Mouse (Mus musculus) mammary gland, adult 2 months (tissue): ENCODE data around the gene Pcyt2. TPM values are rescaled to one million over a fixed set of nuclear protein-coding genes. Genes with fewer than 3 reads are reported as not detected.

Experiments
- polyA plus RNA-seq: library from polyadenylated mRNA; depleted of rRNA; stranded (reverse); fragments of >200 nt; gene quantifications from 2 replicates; pipeline ENCODE4 v1.2.3, GENCODE M21; 2012; ENCODE audit warnings: low replicate concordance; rRNA removed

Pcyt2 gene
- polyA plus RNA-seq, result 242 and 269 TPM in 2 replicates

DNA sequence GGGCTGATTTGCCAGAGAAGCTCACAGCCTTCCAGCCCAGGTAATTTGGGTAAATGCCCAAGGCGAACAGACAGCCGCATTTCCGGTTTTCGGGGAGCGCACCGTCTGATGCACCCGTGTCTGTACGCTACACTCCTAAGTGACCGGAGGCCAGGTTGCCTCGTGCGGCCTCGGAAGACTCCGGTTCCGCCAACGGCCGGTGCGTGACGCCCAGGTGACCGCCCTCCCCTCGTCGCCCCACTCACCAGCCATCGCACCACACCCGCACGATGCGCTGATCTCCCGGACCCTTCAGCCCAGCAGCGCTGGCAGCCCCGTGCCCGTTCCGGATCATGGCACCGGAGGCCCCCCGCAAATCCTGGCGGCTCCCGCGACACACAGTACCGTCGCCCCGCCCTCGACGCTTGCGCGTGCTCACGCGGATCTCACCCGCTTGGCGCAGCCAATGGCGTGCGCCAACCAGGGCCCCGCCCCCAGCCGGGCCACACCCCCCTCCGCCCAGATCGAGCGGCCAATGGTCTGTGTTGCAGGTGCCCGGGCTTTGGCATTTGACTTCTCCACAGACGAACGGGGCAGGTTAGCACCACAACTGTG, at the start of gene Pcyt2:
Gene Pcyt2 (minus strand): TSS at position 418 of the 594 bp plus-strand sequence.

DNA sequence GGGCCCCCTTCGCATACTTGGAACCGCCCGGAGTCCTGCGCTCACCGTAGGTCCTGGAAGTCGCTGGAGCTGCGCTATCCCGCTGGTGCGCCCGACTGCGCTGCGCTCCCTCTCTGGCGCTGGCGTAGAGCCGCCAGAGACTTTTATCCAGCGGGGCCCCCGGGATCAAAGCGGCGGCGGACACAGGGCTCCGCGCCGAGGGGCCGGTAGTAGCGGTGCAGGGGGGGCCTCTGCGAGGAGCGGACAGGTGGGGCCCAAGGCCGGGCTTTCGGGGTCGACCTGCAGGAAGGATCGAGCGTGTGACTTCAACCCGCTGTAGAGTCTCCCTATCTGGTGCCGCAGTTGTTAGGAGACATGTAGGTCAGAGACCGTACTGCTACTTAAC, 43.3 kb upstream of the Pcyt2 start, which contains the start of gene Notum:
Gene Notum (minus strand): TSS at position 100 of the 385 bp plus-strand sequence.

DNA sequence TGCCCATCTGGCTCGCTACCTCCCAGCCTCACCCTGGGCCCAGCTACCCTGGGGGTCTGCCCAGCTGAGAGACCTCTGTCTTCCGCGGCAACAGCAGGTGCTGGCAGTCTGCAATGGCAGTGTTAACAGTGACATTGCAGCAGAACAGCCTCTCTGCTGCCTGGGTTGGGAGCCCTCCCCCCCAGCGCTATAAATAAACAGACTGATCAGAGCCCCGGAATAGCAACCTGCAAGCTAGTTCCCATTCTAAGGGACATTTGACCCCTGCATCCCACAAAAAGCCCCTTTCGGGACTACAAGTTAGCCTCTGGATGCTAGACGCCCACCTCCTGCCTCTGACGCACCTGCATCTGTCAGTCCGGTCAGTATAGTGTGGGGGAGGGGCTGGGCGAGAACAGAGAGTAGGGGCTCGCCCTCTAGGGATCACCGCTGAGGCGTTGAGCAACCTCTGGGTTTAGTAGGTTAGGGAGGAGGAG, 30.3 kb upstream of the Pcyt2 start, which contains the start of gene Myadml2:
Gene Myadml2 (minus strand): TSS at position 158 of the 476 bp plus-strand sequence.

DNA sequence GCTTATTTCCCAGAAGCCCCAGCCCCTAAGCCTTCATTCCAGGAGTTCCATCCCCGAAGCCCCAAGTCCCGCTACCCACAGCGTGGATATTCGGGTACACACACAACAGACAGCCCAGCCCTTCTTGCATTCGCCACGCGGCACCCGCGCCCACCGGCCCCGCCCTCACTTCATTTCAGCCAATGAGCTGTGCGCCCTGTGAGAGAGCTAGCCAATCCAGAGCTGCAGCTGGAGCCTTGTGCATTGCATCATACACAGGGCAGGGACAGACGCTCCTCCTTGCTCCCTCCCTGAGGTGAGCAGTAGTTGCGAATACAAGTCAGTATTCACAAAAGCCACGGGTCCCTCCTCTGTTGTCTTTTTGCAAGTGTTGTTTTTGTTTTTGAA, 25.9 kb upstream of the Pcyt2 start, which contains the start of gene Pycr1:
Gene Pycr1 (minus strand): TSS at position 169 of the 387 bp plus-strand sequence.

DNA sequence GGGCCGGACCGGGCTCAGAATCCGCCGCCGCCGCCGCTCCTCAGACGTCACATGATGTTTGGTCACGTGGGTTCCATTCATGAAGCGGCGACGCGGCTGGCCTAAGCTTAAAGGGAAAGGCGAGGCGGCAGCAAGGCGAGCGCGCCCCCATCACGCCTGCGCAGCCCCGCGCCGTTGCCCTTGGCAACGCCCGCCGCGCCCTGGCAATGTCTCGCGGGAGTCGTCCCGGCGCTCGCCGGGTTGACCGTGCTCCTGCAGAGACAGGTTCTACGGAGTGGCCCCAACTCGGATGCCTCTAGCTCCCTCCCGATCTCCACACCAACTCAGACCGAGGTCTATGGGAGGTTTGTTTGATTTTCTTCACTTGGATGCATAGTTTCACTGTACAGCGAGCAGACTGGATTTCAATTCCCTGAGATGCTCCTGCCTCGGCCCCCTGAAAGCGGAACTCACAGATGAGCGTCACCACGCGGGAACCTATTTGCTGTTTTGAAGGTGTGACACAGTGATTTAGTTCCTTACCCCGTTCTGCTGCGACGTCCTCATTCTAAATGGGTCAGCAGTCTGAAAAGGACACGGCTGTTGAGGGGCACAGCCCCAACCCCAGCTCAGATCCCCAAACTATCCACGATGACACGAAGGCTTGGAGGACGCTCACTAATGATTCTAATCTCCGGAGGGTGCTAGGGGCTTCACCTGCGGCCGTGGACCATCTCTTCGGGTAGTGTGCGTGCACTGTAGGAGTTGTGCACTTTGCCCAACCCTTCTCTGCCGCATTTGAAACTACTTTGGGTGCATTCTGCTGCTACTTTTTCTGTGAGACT, 16.0 kb upstream of the Pcyt2 start, which contains the start of gene Mafg:
Gene Mafg (minus strand): TSS at position 81 of the 824 bp plus-strand sequence.

DNA sequence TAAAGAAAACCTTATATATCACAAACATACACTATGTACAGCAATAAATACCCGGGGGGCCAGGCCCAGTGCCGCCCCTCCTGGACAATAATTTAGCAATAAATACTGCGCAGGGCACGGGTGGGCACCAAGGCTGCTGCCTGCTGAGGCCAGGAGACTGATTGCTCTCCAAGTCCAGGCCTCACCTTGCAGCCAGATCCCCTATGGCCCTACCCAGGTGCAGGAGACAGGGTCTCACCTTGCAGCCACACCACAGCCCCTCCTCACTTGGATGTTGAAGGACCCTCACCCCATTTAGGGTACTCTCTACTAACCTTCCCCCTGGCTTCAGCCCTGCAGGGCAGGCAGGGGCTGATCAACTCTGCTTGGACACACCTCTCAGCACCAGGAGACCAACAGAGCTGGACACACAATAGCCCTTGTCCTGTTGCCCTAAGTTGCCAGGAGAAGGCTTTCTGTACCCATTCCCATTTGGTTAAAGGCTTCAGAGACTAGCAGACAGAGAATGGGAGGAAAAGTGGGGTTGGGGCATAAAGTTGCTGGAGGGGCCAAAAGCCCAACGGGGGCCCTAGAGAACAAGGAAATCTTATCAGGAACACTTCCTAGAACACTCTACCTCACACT, 7.5 kb upstream of the Pcyt2 start, which contains the start of gene Sirt7:
Gene Sirt7 (minus strand): TSS at position 89 of the 624 bp plus-strand sequence.

DNA sequence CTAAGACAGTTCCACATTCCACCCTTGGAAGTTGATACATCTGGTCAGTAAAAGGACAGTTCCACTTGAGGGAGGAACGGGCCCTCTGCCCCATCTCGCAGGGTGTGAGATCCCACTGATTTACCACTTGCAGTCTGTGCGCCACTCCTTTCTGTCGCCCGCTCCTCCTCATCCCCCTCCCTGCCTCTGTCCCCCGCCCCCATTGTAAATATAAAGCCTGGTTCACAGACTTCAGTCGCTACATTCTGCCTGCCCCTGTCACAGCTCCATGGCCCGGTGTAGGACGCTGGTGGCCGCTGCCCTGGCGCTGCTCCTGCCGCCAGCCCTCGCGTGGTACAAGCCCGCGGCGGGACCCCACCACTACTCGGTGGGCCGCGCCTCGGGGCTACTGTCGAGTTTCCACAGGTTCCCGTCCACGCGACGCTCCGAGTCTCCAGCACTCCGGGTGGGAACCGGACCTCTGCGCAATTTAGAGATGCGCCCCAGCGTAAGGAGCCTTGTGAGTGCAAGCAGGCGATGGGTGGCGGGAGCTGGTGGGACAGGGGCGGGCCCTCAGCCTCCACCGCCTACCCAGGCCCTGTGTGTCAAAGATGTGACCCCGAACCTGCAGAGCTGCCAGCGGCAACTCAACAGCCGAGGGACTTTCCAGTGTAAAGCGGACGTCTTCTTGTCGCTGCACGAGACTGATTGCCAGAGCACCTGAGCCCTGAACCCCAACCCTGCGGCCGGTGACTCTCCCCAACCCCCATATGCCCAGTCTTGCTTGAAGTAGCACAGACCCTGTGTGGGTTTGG, 9.3 kb downstream of the Pcyt2 start, which contains the start of gene Npb:
Gene Npb (plus strand): TSS at position 237 of the 794 bp plus-strand sequence.

DNA sequence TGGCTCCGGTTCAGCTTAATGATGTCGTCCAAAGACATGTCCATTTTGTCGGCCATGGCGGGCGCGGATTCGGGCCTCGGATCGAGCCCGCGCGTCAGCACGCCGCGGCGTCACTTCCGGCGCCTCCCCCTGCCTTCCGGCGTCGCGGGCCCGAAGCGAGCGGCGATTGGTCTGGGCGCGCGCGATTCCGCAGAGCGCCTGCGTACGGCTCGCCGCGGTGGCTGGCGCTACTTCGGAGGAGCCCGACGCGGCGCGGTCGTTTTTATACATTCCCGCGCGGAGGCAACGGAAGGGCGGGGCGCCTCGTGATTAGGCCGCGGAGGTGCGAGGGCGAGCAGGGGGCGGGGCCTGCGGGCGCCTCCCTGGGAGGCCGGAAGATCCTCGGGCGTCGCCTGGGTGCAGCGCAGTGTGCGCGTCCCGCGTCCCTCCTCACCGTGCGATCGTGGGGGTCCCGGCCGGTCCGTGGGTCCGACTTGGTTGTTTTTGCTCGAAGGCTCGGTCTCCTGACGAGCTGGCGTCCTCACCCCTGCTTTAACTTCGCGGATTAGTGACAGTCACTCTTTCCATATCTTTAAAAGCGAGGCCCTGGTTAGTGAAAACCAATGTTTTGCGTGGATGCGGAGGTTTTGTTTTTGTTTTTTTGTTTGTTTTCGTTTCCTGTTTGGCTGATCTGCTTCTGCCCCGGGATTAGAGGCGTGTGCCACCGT, 19.3 kb downstream of the Pcyt2 start, which contains the start of the genes Alyref and Anapc11:
Gene Alyref (minus strand): TSS at position 83 of the 707 bp plus-strand sequence.
Gene Anapc11 (plus strand): TSS at position 139 of the 707 bp plus-strand sequence.

DNA sequence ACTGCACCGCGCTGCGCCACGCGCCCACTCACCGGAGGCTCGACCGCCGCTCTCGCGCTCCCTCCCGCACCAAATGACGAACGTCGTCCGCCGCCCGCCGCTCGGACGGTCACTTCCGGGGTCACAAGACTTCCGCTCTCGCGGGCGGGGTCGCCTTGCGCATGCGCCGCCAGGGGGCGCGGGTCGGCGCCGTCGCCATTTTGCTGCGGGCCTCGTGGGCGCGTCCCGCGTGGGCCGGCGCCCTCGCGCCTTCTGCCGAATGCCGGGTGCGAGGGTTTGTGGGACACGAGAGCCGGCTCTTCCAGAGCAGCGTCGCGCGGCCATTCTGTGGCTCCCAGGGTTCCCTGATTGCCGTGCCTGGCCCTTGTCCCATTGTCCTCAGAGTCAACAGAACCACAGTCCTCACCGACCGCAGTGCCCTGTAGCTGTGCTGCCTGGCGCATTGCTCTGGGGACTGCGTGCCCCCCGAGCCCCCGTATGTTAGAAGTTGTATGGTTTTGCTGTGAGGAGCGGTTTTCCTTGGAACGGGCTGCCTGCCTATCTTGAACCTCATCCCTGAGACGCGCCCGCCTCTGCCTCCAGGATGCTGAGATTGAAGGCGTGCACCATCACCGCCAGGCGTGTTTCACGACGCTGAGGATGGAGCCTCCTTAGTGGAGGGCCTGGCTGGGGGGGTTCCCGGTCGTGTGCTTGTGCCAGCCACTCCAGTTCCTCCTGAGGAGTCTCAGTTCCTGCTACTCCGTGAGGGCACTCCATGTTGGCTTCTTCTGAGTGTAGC, 36.1 kb downstream of the Pcyt2 start, which contains the start of gene Arhgdia:
Gene Arhgdia (minus strand): TSS at position 135 of the 778 bp plus-strand sequence.

DNA sequence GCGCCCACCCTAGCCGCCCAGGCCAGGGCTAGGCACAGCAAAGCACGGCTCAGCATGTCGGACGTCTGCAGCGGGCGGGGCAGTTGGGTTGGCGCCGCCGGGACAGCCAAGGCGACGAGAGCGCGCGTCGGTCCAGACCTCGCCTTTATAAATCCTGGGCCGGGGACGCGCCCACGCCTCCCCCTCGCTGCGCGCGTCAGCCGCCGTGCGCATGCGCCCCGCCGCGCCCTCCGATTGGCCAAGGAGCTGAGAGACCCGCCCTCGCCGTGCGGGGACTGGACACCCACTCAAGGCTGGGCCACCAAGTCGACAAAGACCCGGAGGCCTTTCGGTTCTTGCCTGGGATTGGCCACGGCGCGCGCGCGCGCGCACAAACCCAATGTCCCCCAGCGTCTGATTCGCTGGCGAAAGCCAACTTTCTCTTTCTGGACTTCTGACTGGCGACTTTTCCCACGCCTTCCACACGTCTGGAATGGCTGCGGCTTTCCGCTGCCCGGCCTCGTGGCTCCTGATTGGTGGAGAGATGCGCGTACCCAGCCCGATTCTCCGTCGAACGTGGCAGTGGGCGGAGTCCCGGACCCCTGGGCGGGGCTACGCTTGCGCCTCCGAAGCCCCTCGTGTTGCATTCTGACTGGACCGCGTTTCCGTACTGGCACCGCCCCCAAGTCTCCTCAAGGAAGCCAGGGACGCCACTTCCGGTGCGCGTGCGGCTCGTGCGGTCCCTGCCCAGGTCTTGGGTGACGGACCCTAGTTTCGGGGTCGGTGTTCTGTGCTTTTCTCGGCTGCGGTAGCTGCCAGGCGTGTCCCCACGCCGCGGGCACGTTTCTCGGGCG, 44.8 kb downstream of the Pcyt2 start, which contains the start of gene P4hb:
Gene P4hb (minus strand): TSS at position 502 of the 833 bp plus-strand sequence.

Other genes with a start within 250 kb of the Pcyt2 start
- 47.6 and 79.8 TPM in 2 replicates for gene Faap100, start 239.2 kb downstream of the Pcyt2 start, polyA plus RNA-seq
- 67.9 and 103 TPM in 2 replicates for gene Nploc4, start 180.2 kb downstream of the Pcyt2 start, polyA plus RNA-seq
- 3.3 and 5.9 TPM in 2 replicates for gene Tspan10, start 175.3 kb downstream of the Pcyt2 start, polyA plus RNA-seq
- gene Pde6g, start 164.4 kb downstream of the Pcyt2 start, polyA plus RNA-seq, result 0.43 and 2.0 TPM in 2 replicates
- gene Oxld1, start 159.9 kb downstream of the Pcyt2 start, polyA plus RNA-seq, result 37.1 and 39.9 TPM in 2 replicates
- gene Ccdc137, start 159.8 kb downstream of the Pcyt2 start, polyA plus RNA-seq, result 12.1 and 23.9 TPM in 2 replicates
- gene Arl16, start 150.3 kb downstream of the Pcyt2 start, polyA plus RNA-seq, result 23.2 and 25.3 TPM in 2 replicates
- gene Mrpl12, start 133.3 kb downstream of the Pcyt2 start, polyA plus RNA-seq, result 84.8 and 162 TPM in 2 replicates
- gene Slc25a10, start 126.1 kb downstream of the Pcyt2 start, polyA plus RNA-seq, result 769 and 1,138 TPM in 2 replicates
- gene Gcgr, start 87.2 kb downstream of the Pcyt2 start, polyA plus RNA-seq, result 0.96 and 2.7 TPM in 2 replicates
- 142 and 150 TPM in 2 replicates for gene Mcrip1, start 68.2 kb downstream of the Pcyt2 start, polyA plus RNA-seq
- gene Ppp1r27, start 66.8 kb downstream of the Pcyt2 start, polyA plus RNA-seq, result 143 TPM in 1 of 2 replicates, not detected in the other
- 141 and 220 TPM in 2 replicates for gene P4hb, start 44.7 kb downstream of the Pcyt2 start, polyA plus RNA-seq
- gene Arhgdia, start 36.3 kb downstream of the Pcyt2 start, polyA plus RNA-seq, result 741 and 971 TPM in 2 replicates
- 11.0 and 20.7 TPM in 2 replicates for gene Alyref, start 19.6 kb downstream of the Pcyt2 start, polyA plus RNA-seq
- gene Anapc11, start 19.5 kb downstream of the Pcyt2 start, polyA plus RNA-seq, result 122 and 159 TPM in 2 replicates
- 1.7 and 5.2 TPM in 2 replicates for gene Npb, start 9.5 kb downstream of the Pcyt2 start, polyA plus RNA-seq
- 77.0 and 95.0 TPM in 2 replicates for gene Sirt7, start 7.3 kb upstream of the Pcyt2 start, polyA plus RNA-seq
- 45.1 and 52.6 TPM in 2 replicates for gene Mafg, start 15.7 kb upstream of the Pcyt2 start, polyA plus RNA-seq
- gene Pycr1, start 25.8 kb upstream of the Pcyt2 start, polyA plus RNA-seq, result 11.2 and 12.4 TPM in 2 replicates
- gene Myadml2, start 30.2 kb upstream of the Pcyt2 start, polyA plus RNA-seq, result 0.44 and 29.6 TPM in 2 replicates
- gene Notum, start 43.2 kb upstream of the Pcyt2 start, polyA plus RNA-seq, result 0.22 and 0.60 TPM in 2 replicates
- gene Aspscr1, start 55.0 kb upstream of the Pcyt2 start, polyA plus RNA-seq, result 94.3 and 126 TPM in 2 replicates
- 90.7 and 105 TPM in 2 replicates for gene Cenpx, start 95.8 kb upstream of the Pcyt2 start, polyA plus RNA-seq
- gene Lrrc45, start 96.0 kb upstream of the Pcyt2 start, polyA plus RNA-seq, result 27.1 and 30.3 TPM in 2 replicates
- gene Rac3, start 103.5 kb upstream of the Pcyt2 start, polyA plus RNA-seq, result 7.6 and 15.5 TPM in 2 replicates
- gene Dcxr, start 109.3 kb upstream of the Pcyt2 start, polyA plus RNA-seq, result 84.6 and 91.9 TPM in 2 replicates
- gene Cbr2, start 114.2 kb upstream of the Pcyt2 start, polyA plus RNA-seq, result 277 and 287 TPM in 2 replicates
- 0.86 and 1.4 TPM in 2 replicates for gene Hmga1b, start 144.9 kb upstream of the Pcyt2 start, polyA plus RNA-seq
- gene Rfng, start 166.3 kb upstream of the Pcyt2 start, polyA plus RNA-seq, result 56.0 and 80.9 TPM in 2 replicates
- gene Gps1, start 166.3 kb upstream of the Pcyt2 start, polyA plus RNA-seq, result 129 and 190 TPM in 2 replicates
- gene Dus1l, start 178.5 kb upstream of the Pcyt2 start, polyA plus RNA-seq, result 30.8 and 36.8 TPM in 2 replicates
- gene Fasn, start 206.6 kb upstream of the Pcyt2 start, polyA plus RNA-seq, result 15,404 and 19,960 TPM in 2 replicates